Mouse (Mus musculus): ENCODE results near the gene Gm4779. TPM values are rescaled to one million over a fixed set of nuclear protein-coding genes. Genes with fewer than 3 reads are reported as not detected.

Gm4779 gene
- polyA plus RNA-seq (2014; fragmentation: Illumina TruSeq; extraction: RNeasy Lipid Tissue Mini Kit (QIAGEN cat#74804); ENCODE audit: low read depth, low replicate concordance): not detected

DNA sequence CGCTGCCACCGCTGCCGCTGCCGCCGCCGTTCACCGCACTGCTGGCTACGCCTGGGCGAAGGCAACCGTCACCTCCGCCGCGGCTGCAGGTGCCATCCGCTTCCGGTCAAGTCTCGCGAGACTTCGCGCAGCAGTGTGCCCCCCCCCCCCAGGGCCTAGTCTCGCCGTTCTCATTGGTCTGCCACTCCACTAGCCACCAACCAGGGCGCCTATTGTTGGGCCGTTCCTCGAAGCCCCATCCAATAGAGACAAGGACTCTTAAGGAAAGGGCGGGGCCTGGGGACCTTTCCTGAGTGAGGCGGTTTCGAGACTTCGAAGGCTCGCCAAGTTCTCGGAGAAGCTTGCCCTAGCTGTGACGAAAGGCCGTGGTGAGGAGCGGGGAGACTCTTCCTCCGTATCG, at the start of gene Gm4779, which contains the start of gene 8030474K03Rik:
Gene Gm4779 (minus strand): TSS at position 82 of the 400 bp plus-strand sequence.
Gene 8030474K03Rik (plus strand): TSS at position 315 of the 400 bp plus-strand sequence.

Other genes starting within 250 kb of the Gm4779 start
- gene Ogt, start 154.4 kb downstream of the Gm4779 start, polyA plus RNA-seq (2014; fragmentation: Illumina TruSeq; extraction: RNeasy Lipid Tissue Mini Kit (QIAGEN cat#74804); ENCODE audit: low read depth, low replicate concordance): 78.7 TPM
- gene Cxcr3, start 60.2 kb downstream of the Gm4779 start, polyA plus RNA-seq (2014; fragmentation: Illumina TruSeq; extraction: RNeasy Lipid Tissue Mini Kit (QIAGEN cat#74804); ENCODE audit: low read depth, low replicate concordance): not detected
- gene 8030474K03Rik, start 233 bp upstream of the Gm4779 start, polyA plus RNA-seq (2014; fragmentation: Illumina TruSeq; extraction: RNeasy Lipid Tissue Mini Kit (QIAGEN cat#74804); ENCODE audit: low read depth, low replicate concordance): not detected
- gene Nhsl2, start 55.0 kb upstream of the Gm4779 start, polyA plus RNA-seq (2014; fragmentation: Illumina TruSeq; extraction: RNeasy Lipid Tissue Mini Kit (QIAGEN cat#74804); ENCODE audit: low read depth, low replicate concordance): 0.58 TPM

Measured in liver, adult 10 weeks (tissue).